Mouse (Mus musculus): ENCODE measurements at regions not wholly inside any gene's neighbourhood (a gene's known extent, or its start where the extent isn't known, plus 50 kb on each side); places are given as distances from the start of the nearest gene placed in this dataset.
"Not testable (repeated sequence)": the region's sequence is repeated elsewhere in the genome, so short reads cannot be mapped to it uniquely, and the experiment has no call there.

DNA sequence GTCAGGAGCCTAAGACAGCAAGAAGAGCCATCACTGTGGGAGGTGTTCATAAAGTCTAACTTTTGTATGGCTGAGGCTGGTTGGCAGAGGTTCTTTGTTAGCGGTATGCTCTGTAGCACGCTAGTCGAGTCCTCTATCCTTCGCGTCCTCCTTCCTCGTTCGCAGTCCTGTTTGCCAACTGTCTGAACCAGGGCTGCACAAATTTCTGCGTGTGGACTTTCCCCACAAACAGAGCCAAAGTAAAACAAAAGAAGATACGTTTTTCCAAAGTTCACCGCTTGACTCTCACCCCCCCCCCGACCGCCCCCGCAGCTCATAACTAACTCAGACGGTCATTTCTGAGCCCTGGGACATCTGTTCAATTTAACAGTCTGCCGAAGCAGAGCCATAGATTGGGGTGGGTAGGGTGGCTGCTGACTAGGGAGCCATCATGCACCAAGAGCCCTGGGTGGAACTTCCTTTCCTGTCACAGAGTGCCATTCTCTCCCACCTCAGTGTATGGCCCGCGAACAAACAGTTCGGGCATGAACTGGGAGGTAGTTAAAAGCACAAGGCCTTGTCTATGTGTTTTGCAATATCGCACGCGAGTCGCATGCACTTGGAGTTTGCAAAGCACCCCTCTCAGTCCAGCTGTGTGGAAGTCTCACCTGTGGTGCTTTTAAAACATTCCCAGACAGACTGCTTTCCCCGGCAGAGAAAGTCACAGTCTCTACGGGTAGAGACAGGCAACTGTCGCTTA, 63.0 kb upstream of the Map3k1 start:
- TF ChIP-seq POLR2A (IDR thresholded peaks at IDR 0.05; ENCODE audit: insufficient read depth, low read depth, low read length), result no peak
- no peak for TF ChIP-seq CTCF (IDR thresholded peaks at IDR 0.05; ENCODE audit: insufficient read depth, low read depth, low read length)
- H3K4me3 ChIP-seq (ENCODE audit: insufficient read depth, low read depth, low read length), result no peak overlapping the region
- 94% methylated on average over 25 of the region's 25 CpGs for WGBS
- peaks cover 24% of the 10 kb centered on the region for H3K4me1 ChIP-seq (ENCODE audit: control insufficient read depth, insufficient read depth, low read length)
- H3K27ac ChIP-seq (ENCODE audit: insufficient read depth, low read depth, low read length), result no peak overlapping the region

DNA sequence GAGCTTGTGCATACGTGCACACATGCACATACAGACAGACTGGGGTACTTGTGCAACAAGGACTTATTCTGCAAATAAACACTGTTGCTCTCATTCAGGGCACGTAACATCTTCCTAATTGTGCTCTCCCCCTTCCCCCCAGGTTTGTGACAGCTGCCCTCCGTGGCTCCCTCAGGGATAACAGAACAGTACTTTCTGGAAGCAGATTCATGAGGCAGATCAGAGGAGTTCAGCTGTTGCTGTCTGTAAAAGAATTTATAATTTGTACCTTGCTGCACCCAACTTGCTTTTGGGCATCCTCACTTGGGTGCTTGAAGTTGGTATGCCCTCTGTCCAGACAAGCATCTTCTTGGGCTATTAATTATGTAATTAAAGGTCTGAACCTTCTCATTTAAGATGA, 65.5 kb upstream of the Map3k1 start:
- 81% methylated on average over 3 of the region's 3 CpGs for WGBS
- Histone ChIP-seq H3K4me1 (ENCODE audit: control insufficient read depth, insufficient read depth, low read length) (peaks cover 15% of the 10 kb centered on the region), H3K27ac (ENCODE audit: insufficient read depth, low read depth, low read length) (no peak overlapping the region), H3K4me3 (ENCODE audit: insufficient read depth, low read depth, low read length) (no peak overlapping the region)
- TF ChIP-seq CTCF (IDR thresholded peaks at IDR 0.05; ENCODE audit: insufficient read depth, low read depth, low read length) (no peak), POLR2A (IDR thresholded peaks at IDR 0.05; ENCODE audit: insufficient read depth, low read depth, low read length) (no peak)

DNA sequence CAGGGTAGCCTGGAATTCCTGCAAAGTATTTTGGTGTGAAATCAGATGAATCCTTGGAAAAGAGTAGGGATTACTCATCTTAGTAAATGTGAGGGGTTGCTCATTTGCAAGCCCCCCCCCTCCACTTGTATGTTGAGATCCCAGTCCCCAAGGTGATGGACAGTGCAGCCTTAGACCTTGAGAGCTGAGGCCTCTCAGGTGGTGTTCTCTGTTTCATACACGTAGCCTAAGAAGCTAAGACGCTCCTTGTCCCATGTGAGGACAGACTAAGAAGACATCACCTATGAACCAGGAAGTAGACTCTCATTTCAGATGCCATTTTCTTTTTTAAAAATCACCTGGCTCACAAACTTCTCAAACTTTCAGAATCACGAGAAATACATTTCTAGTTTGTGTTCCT, 67.6 kb upstream of the Map3k1 start:
- WGBS, result 89% methylated on average over 3 of the region's 3 CpGs
- no peak overlapping the region for H3K27ac ChIP-seq (ENCODE audit: insufficient read depth, low read depth, low read length)
- no peak overlapping the region for H3K4me3 ChIP-seq (ENCODE audit: insufficient read depth, low read depth, low read length)
- no peak for TF ChIP-seq POLR2A (IDR thresholded peaks at IDR 0.05; ENCODE audit: insufficient read depth, low read depth, low read length)
- no peak for TF ChIP-seq CTCF (IDR thresholded peaks at IDR 0.05; ENCODE audit: insufficient read depth, low read depth, low read length)
- H3K4me1 ChIP-seq (ENCODE audit: control insufficient read depth, insufficient read depth, low read length), result no peaks in the 10 kb centered on the region

DNA sequence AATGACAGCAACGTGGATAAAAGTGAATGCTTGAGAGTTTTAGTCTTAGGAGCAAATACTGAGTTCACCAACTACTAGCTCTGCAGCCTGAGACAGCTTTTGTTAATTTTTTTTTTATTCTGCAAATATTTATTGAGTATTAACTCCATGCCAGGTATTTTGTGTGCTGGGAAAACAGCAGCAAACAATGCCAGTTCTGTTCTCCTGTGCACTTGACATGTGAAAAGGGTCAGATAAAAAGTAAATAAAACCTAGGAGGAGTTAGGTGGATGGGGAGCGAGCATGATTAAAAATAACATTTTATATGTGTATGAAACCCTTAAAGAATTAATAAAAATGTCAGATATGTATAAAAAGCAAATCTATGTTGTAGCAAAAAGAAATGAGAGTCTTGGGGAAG, 68.1 kb upstream of the Map3k1 start:
- H3K4me3 ChIP-seq (ENCODE audit: insufficient read depth, low read depth, low read length), result no peak overlapping the region
- WGBS, result 84% methylated on average over 2 of the region's 2 CpGs
- H3K4me1 ChIP-seq (ENCODE audit: control insufficient read depth, insufficient read depth, low read length), result no peaks in the 10 kb centered on the region
- H3K27ac ChIP-seq (ENCODE audit: insufficient read depth, low read depth, low read length), result no peak overlapping the region
- TF ChIP-seq POLR2A (IDR thresholded peaks at IDR 0.05; ENCODE audit: insufficient read depth, low read depth, low read length), result no peak
- no peak for TF ChIP-seq CTCF (IDR thresholded peaks at IDR 0.05; ENCODE audit: insufficient read depth, low read depth, low read length)

DNA sequence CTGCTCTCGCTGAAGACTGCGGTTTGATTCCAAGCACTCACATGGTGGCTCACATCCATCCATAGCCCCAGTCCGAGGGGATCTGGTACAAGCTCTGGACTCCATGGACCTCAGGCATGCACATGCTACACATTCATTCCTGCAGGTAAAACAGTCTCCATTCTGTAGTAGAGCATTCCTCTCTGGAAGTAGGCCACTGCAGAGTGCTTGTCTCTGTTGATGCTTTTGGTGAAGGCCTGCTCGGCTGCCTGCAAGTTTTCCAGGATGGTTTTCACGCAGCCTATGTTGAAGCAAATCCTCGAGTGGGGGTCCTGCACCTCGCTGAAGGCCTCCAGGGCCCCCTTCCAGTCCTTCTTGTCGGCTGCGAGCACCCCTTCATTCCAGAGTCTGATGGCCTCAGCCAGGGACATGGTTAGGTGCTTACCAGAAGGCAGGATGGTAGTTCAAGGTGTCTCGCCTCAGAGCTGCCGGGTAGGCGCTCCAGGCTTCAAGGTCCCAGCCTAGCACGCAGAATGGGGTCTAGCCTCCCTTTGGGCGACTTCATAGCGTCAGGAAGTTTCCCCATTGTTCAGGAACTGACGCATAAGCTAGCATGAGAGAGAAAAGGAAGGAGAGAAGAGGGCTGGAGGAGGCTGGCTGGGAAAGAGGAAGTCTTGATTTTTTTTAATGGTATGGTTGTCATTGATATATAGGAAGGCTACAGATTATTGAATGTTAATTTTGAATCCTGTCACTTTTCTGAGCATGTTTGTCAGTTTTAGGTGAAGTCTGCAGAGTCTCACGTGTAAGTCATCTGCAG, 75.2 kb upstream of the Map3k1 start:
- WGBS, result 92% methylated on average over 17 of the region's 17 CpGs
- not testable (repeated sequence) for H3K4me3 ChIP-seq (ENCODE audit: insufficient read depth, low read depth, low read length)

DNA sequence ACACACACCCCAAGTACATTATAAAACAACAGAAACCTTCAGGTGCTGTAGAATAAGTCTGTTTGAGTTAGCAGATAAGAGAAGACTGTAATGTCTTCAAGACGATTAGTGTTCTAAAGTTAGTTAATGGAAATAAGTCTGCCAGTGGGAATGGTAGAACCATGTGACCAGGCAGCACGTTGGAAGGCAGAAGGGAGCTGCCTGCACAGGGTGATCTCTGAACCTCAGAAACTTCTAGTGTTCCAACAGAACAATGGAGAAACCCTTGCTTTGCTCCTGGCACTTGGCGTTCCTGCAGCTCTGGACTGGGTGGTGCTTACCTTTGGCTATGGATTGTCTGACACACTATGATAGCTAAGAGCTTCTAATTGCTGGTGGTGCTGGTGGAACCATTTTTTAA, 82.0 kb upstream of the Map3k1 start:
- no peak overlapping the region for H3K4me3 ChIP-seq (ENCODE audit: insufficient read depth, low read depth, low read length)
- TF ChIP-seq CTCF (IDR thresholded peaks at IDR 0.05; ENCODE audit: insufficient read depth, low read depth, low read length), result no peak
- TF ChIP-seq POLR2A (IDR thresholded peaks at IDR 0.05; ENCODE audit: insufficient read depth, low read depth, low read length), result no peak
- H3K27ac ChIP-seq (ENCODE audit: insufficient read depth, low read depth, low read length), result no peak overlapping the region
- H3K4me1 ChIP-seq (ENCODE audit: control insufficient read depth, insufficient read depth, low read length), result peaks cover 3% of the 10 kb centered on the region; the same call in 1 of the 2 replicates
- WGBS, result 50% methylated on average over 3 of the region's 3 CpGs

More for the DNA sequence above, 75.2 kb upstream of the Map3k1 start:
- not testable (repeated sequence) for H3K4me1 ChIP-seq (ENCODE audit: control insufficient read depth, insufficient read depth, low read length); H3K27ac ChIP-seq (ENCODE audit: insufficient read depth, low read depth, low read length)

DNA sequence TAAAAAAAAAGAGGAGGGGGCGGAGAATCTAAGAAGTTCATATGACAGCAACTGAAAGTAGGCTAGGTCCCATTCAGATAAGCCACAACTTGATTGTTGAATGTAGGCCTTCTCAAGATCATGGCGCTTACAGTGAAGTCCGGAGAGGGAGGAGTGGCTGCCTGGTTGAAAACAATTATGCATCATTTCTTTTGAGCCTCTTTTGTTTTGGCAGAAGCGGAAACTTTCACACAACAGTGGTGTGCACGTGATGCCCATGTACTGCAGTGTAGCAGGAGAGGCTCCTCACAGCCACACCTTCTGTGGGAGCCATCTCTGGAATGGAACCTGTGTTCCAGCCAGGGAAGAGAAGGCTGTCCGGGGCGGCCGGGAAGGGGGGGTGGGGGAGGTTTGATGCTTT, 83.3 kb upstream of the Map3k1 start:
- H3K27ac ChIP-seq (ENCODE audit: insufficient read depth, low read depth, low read length), result no peak overlapping the region
- no peak overlapping the region for H3K4me3 ChIP-seq (ENCODE audit: insufficient read depth, low read depth, low read length)
- H3K4me1 ChIP-seq (ENCODE audit: control insufficient read depth, insufficient read depth, low read length), result peaks cover 3% of the 10 kb centered on the region; the same call in 1 of the 2 replicates
- TF ChIP-seq POLR2A (IDR thresholded peaks at IDR 0.05; ENCODE audit: insufficient read depth, low read depth, low read length), result no peak
- no peak for TF ChIP-seq CTCF (IDR thresholded peaks at IDR 0.05; ENCODE audit: insufficient read depth, low read depth, low read length)
- WGBS, result 93% methylated on average over 8 of the region's 8 CpGs

DNA sequence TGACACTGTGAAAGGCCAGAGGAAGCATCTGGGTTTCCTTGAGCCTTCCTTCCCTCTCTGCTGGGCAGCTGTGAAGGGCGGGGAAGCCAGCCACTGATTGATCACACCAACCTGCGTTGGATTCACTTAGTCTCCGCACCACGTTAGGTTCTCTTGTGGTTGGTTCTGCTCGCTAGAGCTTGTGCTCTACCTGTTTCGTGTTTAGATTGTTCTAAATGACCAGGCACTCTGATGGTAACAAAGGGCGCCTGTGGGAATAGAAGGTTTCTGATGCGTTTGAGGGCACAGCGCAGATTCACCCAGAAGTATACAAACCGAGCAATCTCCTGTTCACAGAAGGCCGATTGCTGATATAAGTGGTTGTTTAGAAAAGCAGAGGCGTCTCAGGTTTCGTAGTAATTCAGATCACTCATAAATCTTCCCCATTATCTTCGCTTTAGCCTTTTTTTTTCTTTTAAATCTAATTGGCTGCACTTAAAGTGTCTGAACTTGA, 84.5 kb upstream of the Map3k1 start:
- H3K4me1 ChIP-seq (ENCODE audit: control insufficient read depth, insufficient read depth, low read length), result peaks cover 3% of the 10 kb centered on the region; the same call in 1 of the 2 replicates
- H3K27ac ChIP-seq (ENCODE audit: insufficient read depth, low read depth, low read length), result no peak overlapping the region
- no peak overlapping the region for H3K4me3 ChIP-seq (ENCODE audit: insufficient read depth, low read depth, low read length)
- TF ChIP-seq CTCF (IDR thresholded peaks at IDR 0.05; ENCODE audit: insufficient read depth, low read depth, low read length) (no peak), POLR2A (IDR thresholded peaks at IDR 0.05; ENCODE audit: insufficient read depth, low read depth, low read length) (no peak)
- 83% methylated on average over 14 of the region's 14 CpGs for WGBS

DNA sequence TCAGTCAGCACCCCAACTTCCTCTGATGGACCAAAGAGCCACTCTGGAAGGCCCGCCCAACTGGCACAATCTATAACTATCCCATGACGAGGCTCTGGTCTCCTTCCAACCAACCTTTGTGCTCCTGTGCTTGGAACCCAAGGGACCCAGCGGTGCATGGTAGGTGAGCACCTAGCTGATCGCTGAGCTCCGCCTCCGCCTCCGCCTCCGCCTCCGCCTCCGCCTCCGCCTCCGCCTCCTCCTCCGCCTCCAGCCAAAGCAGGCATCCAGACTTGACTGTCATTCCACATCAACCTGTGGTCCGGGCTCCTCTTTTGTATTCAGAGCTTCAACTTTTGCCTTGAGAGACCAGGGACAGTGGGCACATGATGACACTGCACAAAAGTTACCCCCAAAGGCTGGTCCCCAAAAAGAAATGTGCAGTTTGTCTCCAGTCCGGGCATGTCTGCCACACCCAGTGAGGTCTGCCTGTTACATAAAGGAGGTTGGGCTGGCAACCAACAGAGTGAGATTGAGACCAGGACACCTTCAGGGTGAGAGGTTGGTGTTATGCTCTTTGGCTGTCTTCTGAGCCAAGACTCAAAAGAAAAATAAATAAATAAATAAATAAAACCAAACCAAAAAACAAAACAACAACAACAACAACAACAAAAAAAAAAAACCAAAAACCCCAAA, 86.1 kb upstream of the Map3k1 start:
- Histone ChIP-seq H3K4me1 (ENCODE audit: control insufficient read depth, insufficient read depth, low read length) (peaks cover 3% of the 10 kb centered on the region; the same call in 1 of the 2 replicates), H3K27ac (ENCODE audit: insufficient read depth, low read depth, low read length) (no peak overlapping the region), H3K4me3 (ENCODE audit: insufficient read depth, low read depth, low read length) (no peak overlapping the region)
- 82% methylated on average over 15 of the region's 15 CpGs for WGBS
- TF ChIP-seq POLR2A (IDR thresholded peaks at IDR 0.05; ENCODE audit: insufficient read depth, low read depth, low read length) (no peak), CTCF (IDR thresholded peaks at IDR 0.05; ENCODE audit: insufficient read depth, low read depth, low read length) (no peak)

Measured in olfactory bulb, adult 2 months (tissue).